ENCODE assay signal across 22 mouse cellular contexts in the genomic region with DNA sequence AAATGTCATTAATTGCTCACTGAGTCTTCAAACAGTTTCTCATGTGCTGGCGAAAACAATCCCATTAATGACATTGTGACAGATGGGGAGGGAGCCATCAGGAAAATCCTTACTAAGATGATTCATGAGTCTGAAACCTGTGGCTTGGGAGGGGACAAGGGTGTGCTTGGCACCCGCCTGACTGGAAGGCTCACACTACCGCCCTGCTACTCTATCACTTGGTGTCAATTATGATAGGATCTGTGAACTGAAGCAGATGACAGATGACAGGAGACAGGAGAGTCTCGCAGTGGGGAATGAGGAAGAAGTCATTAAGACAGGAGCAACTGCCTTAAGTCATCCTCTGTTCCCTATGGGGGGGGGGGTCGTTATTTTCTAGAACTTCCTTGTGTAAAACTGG. TPM values are rescaled to one million over a fixed set of nuclear protein-coding genes. Genes with fewer than 3 reads are reported as not detected.
DNase-seq lines count a peak whose midpoint lies in the region; ATAC-seq and TF ChIP-seq lines count a peak whose summit lies in the region.
"Had no signal": no experiment of that assay in that cellular context is flagged by ENCODE, and none has a peak within 500 bp of the region (broad histone marks: within the 10 kb centered on the region; RNA-seq: fewer than 3 reads in every experiment).

No protein-coding gene starts in this region.

- WGBS in bone marrow, adult 2 months = 19% methylated on average over 5 of the region's 5 CpGs
- 33% methylated on average over 5 of the region's 5 CpGs for WGBS in stomach, embryonic 16.5 days

- peak; percentile 42 for DNase-seq in retina, postnatal 1 day
- DNase-seq in retina, embryonic 14.5 days (ENCODE audit: low spot score) = no peak
- no peak for DNase-seq in lung, postnatal 4 days
- DNase-seq in gastrocnemius, postnatal 36 days = no peak
- DNase-seq: adrenal gland, postnatal 10 days; cerebellum, adult 18-20 months; cerebellum, adult 9-11 months; heart, postnatal 10 days; heart, postnatal 4 days; kidney, adult 18-20 months had no signal

- no peaks in the 10 kb centered on the region; the same call in 1 of the 2 replicates for H3K4me1 ChIP-seq in bone marrow, adult 2 months (ENCODE audit: control insufficient read depth, insufficient read depth, low read length)
- H3K4me1 ChIP-seq in stomach, embryonic 16.5 days (ENCODE audit: control insufficient read depth, insufficient read depth, low read length) = no peaks in the 10 kb centered on the region
- H3K4me1 ChIP-seq: embryonic facial prominence, embryonic 12.5 days; forebrain, embryonic 13.5 days; intestine, embryonic 15.5 days had no signal

- no peak for TF ChIP-seq POLR2A in bone marrow, adult 2 months (IDR thresholded peaks at IDR 0.05; ENCODE audit: borderline replicate concordance, control insufficient read depth, low read depth, low read length)

- H3K9me3 ChIP-seq in stomach, embryonic 16.5 days (replicated peaks; ENCODE audit: control insufficient read depth, low read length) = no peaks in the 10 kb centered on the region
- H3K9me3 ChIP-seq: embryonic facial prominence, embryonic 12.5 days; forebrain, embryonic 13.5 days; heart, embryonic 10.5 days; intestine, embryonic 15.5 days had no signal

- H3K4me3 ChIP-seq in bone marrow, adult 2 months (replicated peaks; ENCODE audit: control insufficient read depth, low read depth, low read length) = no peak overlapping the region
- no peak overlapping the region for H3K4me3 ChIP-seq in stomach, embryonic 16.5 days (replicated peaks; ENCODE audit: low read length)
- H3K4me3 ChIP-seq: embryonic facial prominence, embryonic 12.5 days; forebrain, embryonic 13.5 days; heart, embryonic 10.5 days; intestine, embryonic 15.5 days had no signal

- no peaks in the 10 kb centered on the region for H3K27me3 ChIP-seq in stomach, embryonic 16.5 days (ENCODE audit: control insufficient read depth, insufficient read depth, low read length)
- H3K27me3 ChIP-seq: embryonic facial prominence, embryonic 12.5 days; forebrain, embryonic 13.5 days; intestine, embryonic 15.5 days had no signal

- ATAC-seq in granulocyte monocyte progenitor cell, adult 5-6 weeks (replicated peaks; ENCODE audit: poor library complexity, severe bottlenecking) = peak; percentile 65
- ATAC-seq in stomach, embryonic 16.5 days (ENCODE audit: insufficient read depth, low FRiP score) = peak; percentile 44; the same call in 1 of the 2 replicates
- ATAC-seq: forebrain, embryonic 13.5 days; intestine, embryonic 15.5 days had no signal

- no peak overlapping the region for H3K4me2 ChIP-seq in stomach, embryonic 16.5 days (ENCODE audit: low read depth, low read length)
- H3K4me2 ChIP-seq: embryonic facial prominence, embryonic 12.5 days; forebrain, embryonic 13.5 days; hindbrain, embryonic 14.5 days; intestine, embryonic 15.5 days had no signal

- H3K27ac ChIP-seq in bone marrow, adult 2 months (ENCODE audit: control insufficient read depth, insufficient read depth, low read depth, low read length, poor library complexity) = peak overlapping the region; percentile 45
- H3K27ac ChIP-seq in stomach, embryonic 16.5 days (ENCODE audit: low read length) = no peak overlapping the region
- H3K27ac ChIP-seq: embryonic facial prominence, embryonic 12.5 days; forebrain, embryonic 13.5 days; heart, embryonic 10.5 days; hindbrain, embryonic 14.5 days; intestine, embryonic 15.5 days had no signal

- H3K36me3 ChIP-seq in stomach, embryonic 16.5 days (ENCODE audit: control insufficient read depth, insufficient read depth, low read length) = no peaks in the 10 kb centered on the region
- H3K36me3 ChIP-seq: embryonic facial prominence, embryonic 12.5 days; heart, embryonic 10.5 days; intestine, embryonic 15.5 days had no signal

- TF ChIP-seq CTCF in bone marrow, adult 2 months (IDR thresholded peaks at IDR 0.05; ENCODE audit: control insufficient read depth, insufficient read depth, low read length) = no peak

- H3K9ac ChIP-seq in stomach, embryonic 16.5 days (ENCODE audit: low read length) = no peak overlapping the region
- H3K9ac ChIP-seq: embryonic facial prominence, embryonic 12.5 days; forebrain, embryonic 13.5 days; hindbrain, embryonic 14.5 days; intestine, embryonic 15.5 days had no signal

- intact Hi-C loops in gastrocnemius, postnatal 36 days (cut with DNase I) = no loop called here

RNA-seq across cellular contexts. Expression of a gene that starts 11.7 kb away (rescaled TPM):
- polyA plus RNA-seq in bone marrow, adult 2 months (2011; ENCODE audit: insufficient read depth, insufficient read length, low replicate concordance, missing spikeins) = not detected in 2 replicates
- total RNA-seq in granulocyte monocyte progenitor cell, adult 5-6 weeks (2014; fragmentation: Nextera tagmentation) = not detected in 2 replicates
- not detected in 2 replicates for total RNA-seq in granulocyte monocyte progenitor cell, adult 5-6 weeks (2017)
- 0.15 and 0.84 TPM in 2 replicates for polyA plus RNA-seq in stomach, embryonic 16.5 days (2015; fragmentation: Nextera tagmentation; extraction: Ambion mirVana)
- total RNA-seq in gastrocnemius, postnatal 36 days (2021) = not detected
- total RNA-seq: adrenal gland, postnatal 10 days; adrenal gland, postnatal 4 days; ES-E14; gastrocnemius, adult 8-10 months had no signal
- polyA plus RNA-seq: forebrain, embryonic 13.5 days; gonadal fat pad, adult 2 months had no signal

RNA-seq across cellular contexts. Expression of a gene that starts 12.1 kb away (rescaled TPM):
- polyA plus RNA-seq in bone marrow, adult 2 months (2011; ENCODE audit: insufficient read depth, insufficient read length, low replicate concordance, missing spikeins) = not detected in 2 replicates
- total RNA-seq in granulocyte monocyte progenitor cell, adult 5-6 weeks (2014; fragmentation: Nextera tagmentation) = 0.49 TPM in 1 of 2 replicates, not detected in the other
- total RNA-seq in granulocyte monocyte progenitor cell, adult 5-6 weeks (2017) = 0.41 TPM in 1 of 2 replicates, not detected in the other
- polyA plus RNA-seq in stomach, embryonic 16.5 days (2015; fragmentation: Nextera tagmentation; extraction: Ambion mirVana) = 1.4 and 2.4 TPM in 2 replicates
- not detected for total RNA-seq in gastrocnemius, postnatal 36 days (2021)
- total RNA-seq: gastrocnemius, adult 8-10 months had no signal

RNA-seq across cellular contexts. Expression of a gene that starts 49.5 kb away (rescaled TPM):
- polyA plus RNA-seq in bone marrow, adult 2 months (2011; ENCODE audit: insufficient read depth, insufficient read length, low replicate concordance, missing spikeins) = 4.0 and 7.6 TPM in 2 replicates
- total RNA-seq in granulocyte monocyte progenitor cell, adult 5-6 weeks (2014; fragmentation: Nextera tagmentation) = 19.7 and 29.7 TPM in 2 replicates
- 15.9 and 28.6 TPM in 2 replicates for total RNA-seq in granulocyte monocyte progenitor cell, adult 5-6 weeks (2017)
- polyA plus RNA-seq in stomach, embryonic 16.5 days (2015; fragmentation: Nextera tagmentation; extraction: Ambion mirVana) = 15.0 and 15.5 TPM in 2 replicates
- total RNA-seq in gastrocnemius, postnatal 36 days (2021) = 1 to 10 TPM; 7.0 to 7.7 TPM

RNA-seq across cellular contexts. Expression of a gene that starts 57.4 kb away (rescaled TPM):
- 3.0 and 11.9 TPM in 2 replicates for polyA plus RNA-seq in bone marrow, adult 2 months (2011; ENCODE audit: insufficient read depth, insufficient read length, low replicate concordance, missing spikeins)
- not detected in 2 replicates for total RNA-seq in granulocyte monocyte progenitor cell, adult 5-6 weeks (2014; fragmentation: Nextera tagmentation)
- total RNA-seq in granulocyte monocyte progenitor cell, adult 5-6 weeks (2017) = not detected in 2 replicates
- polyA plus RNA-seq in stomach, embryonic 16.5 days (2015; fragmentation: Nextera tagmentation; extraction: Ambion mirVana) = 14.1 and 17.3 TPM in 2 replicates
- total RNA-seq in gastrocnemius, postnatal 36 days (2021) = under 1 TPM; 0.37 to 0.41 TPM
